Mouse (Mus musculus): ENCODE data around the gene Zfp976. TPM values are rescaled to one million over a fixed set of nuclear protein-coding genes. Genes with fewer than 3 reads are reported as not detected.
A peak's percentile ranks its signal among the peaks of the same experiment; 100 is the strongest.
"Not testable (repeated sequence)": the region's sequence is repeated elsewhere in the genome, so short reads cannot be mapped to it uniquely, and the experiment has no call there.

Zfp976 gene
- polyA plus RNA-seq (2014; fragmentation: Nextera tagmentation; extraction: Ambion mirVana): 1.9 and 2.4 TPM in 2 replicates

GRCm38 (mm10) chr7:42642152-42643115 lies at the start of gene Zfp976:
Gene Zfp976 (minus strand): TSS chr7:42642588.
- 3% methylated on average over 25 of the region's 25 CpGs for WGBS
- H3K36me3 ChIP-seq (ENCODE audit: control insufficient read depth, insufficient read depth, low read length): not testable (repeated sequence)

DNA sequence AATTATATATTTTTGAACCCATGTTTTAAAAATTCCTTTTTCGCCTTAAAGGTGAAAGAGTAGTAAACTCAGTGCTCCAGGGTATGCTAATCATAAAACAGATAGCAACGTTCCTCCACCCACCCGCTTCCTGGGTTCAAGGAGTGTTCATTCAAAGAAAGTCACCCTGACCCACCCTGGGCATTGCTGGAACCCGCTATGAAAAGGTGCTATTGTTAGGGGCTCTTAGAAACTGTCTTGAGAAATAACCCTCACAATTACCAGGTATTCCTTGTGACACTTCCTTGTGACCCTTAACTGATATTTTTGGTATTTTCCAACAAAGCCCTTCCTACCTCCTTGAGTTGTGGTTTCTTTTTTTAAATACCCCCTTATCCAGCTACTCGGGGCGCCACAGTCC lies 37.7 kb upstream of the Zfp976 start:
- not testable (repeated sequence) for H3K4me2 ChIP-seq (ENCODE audit: low read length); H3K4me3 ChIP-seq (ENCODE audit: low read depth, low read length)

More at GRCm38 (mm10) chr7:42642152-42643115, at the start of gene Zfp976:
- not testable (repeated sequence) for H3K27me3 ChIP-seq (replicated peaks; ENCODE audit: control insufficient read depth, insufficient read depth, low read length); H3K27ac ChIP-seq (ENCODE audit: low read depth, low read length); H3K9me3 ChIP-seq (replicated peaks; ENCODE audit: control insufficient read depth, low read length); H3K4me1 ChIP-seq (ENCODE audit: control insufficient read depth, insufficient read depth, low read length)
- ATAC-seq: peak; percentile 99
- Histone ChIP-seq H3K4me2 (ENCODE audit: low read length) (peak within 1 kb of the TSS; percentile 43), H3K4me3 (ENCODE audit: low read depth, low read length) (peak within 1 kb of the TSS; percentile 26), H3K9ac (ENCODE audit: low read length) (peak within 1 kb of the TSS; percentile 26; the same call in 1 of the 2 replicates)
- peak; percentile 86 for DNase-seq (ENCODE audit: low spot score)

DNA sequence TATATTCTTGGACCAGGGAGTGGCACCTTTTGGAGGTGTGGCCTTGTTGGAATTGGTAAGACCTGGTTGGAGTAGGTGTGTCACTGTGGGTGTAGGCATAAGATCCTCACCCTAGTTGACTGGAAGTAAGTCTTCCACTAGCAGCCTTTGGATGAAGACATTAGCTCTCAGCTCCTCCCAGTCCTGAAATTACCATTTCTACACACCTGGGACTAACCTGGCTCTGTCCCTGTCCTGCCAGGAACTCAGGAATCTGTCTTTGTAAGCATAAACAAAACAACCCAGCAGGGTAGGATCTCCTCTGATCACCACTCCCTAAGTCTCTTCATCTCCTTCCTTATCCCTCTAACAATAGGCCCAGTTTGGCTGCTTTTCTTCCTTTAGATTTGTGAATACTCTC lies 37.3 kb upstream of the Zfp976 start:
- H3K4me1 ChIP-seq (ENCODE audit: control insufficient read depth, insufficient read depth, low read length); H3K27me3 ChIP-seq (replicated peaks; ENCODE audit: control insufficient read depth, insufficient read depth, low read length); H3K4me3 ChIP-seq (ENCODE audit: low read depth, low read length); H3K36me3 ChIP-seq (ENCODE audit: control insufficient read depth, insufficient read depth, low read length); DNase-seq (ENCODE audit: low spot score); H3K27ac ChIP-seq (ENCODE audit: low read depth, low read length); H3K9me3 ChIP-seq (replicated peaks; ENCODE audit: control insufficient read depth, low read length); H3K4me2 ChIP-seq (ENCODE audit: low read length); H3K9ac ChIP-seq (ENCODE audit: low read length); ATAC-seq: not testable (repeated sequence)

More for the DNA sequence above, 37.7 kb upstream of the Zfp976 start:
- not testable (repeated sequence) for ATAC-seq; H3K9me3 ChIP-seq (replicated peaks; ENCODE audit: control insufficient read depth, low read length); H3K36me3 ChIP-seq (ENCODE audit: control insufficient read depth, insufficient read depth, low read length); DNase-seq (ENCODE audit: low spot score); H3K27ac ChIP-seq (ENCODE audit: low read depth, low read length); H3K9ac ChIP-seq (ENCODE audit: low read length); H3K27me3 ChIP-seq (replicated peaks; ENCODE audit: control insufficient read depth, insufficient read depth, low read length); H3K4me1 ChIP-seq (ENCODE audit: control insufficient read depth, insufficient read depth, low read length)
- WGBS: 88% methylated on average over 6 of the region's 6 CpGs

GRCm38 (mm10) chr7:42660140-42660539 lies 17.8 kb upstream of the Zfp976 start:
- H3K4me1 ChIP-seq (ENCODE audit: control insufficient read depth, insufficient read depth, low read length); DNase-seq (ENCODE audit: low spot score); H3K4me3 ChIP-seq (ENCODE audit: low read depth, low read length); H3K9ac ChIP-seq (ENCODE audit: low read length); H3K27ac ChIP-seq (ENCODE audit: low read depth, low read length); H3K9me3 ChIP-seq (replicated peaks; ENCODE audit: control insufficient read depth, low read length); H3K27me3 ChIP-seq (replicated peaks; ENCODE audit: control insufficient read depth, insufficient read depth, low read length); H3K4me2 ChIP-seq (ENCODE audit: low read length); H3K36me3 ChIP-seq (ENCODE audit: control insufficient read depth, insufficient read depth, low read length); ATAC-seq: not testable (repeated sequence)
- WGBS: 70% methylated on average over 5 of the region's 5 CpGs

DNA sequence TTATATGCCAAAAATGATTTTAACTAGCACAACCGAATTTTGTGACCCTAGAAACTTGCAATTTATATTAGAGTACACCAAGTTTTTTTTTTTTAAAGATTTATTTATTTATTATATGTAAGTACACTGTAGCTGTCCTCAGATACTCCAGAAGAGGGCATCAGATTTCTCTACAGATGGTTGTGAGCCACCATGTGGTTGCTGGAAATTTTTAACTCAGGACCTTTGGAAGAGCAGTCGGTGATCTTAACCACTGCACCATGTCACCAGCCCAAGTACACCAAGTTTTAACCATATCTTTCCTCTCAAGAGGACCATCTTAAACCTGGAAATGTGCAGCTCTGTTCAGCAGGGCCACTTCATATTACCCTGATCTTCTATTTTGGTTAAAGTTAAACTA lies 12.8 kb upstream of the Zfp976 start:
- not testable (repeated sequence) for H3K4me2 ChIP-seq (ENCODE audit: low read length); H3K4me1 ChIP-seq (ENCODE audit: control insufficient read depth, insufficient read depth, low read length); DNase-seq (ENCODE audit: low spot score); ATAC-seq; H3K27me3 ChIP-seq (replicated peaks; ENCODE audit: control insufficient read depth, insufficient read depth, low read length); H3K36me3 ChIP-seq (ENCODE audit: control insufficient read depth, insufficient read depth, low read length); H3K9ac ChIP-seq (ENCODE audit: low read length); H3K4me3 ChIP-seq (ENCODE audit: low read depth, low read length); H3K9me3 ChIP-seq (replicated peaks; ENCODE audit: control insufficient read depth, low read length); H3K27ac ChIP-seq (ENCODE audit: low read depth, low read length)
- WGBS: 62% methylated on average over 2 of the region's 2 CpGs

DNA sequence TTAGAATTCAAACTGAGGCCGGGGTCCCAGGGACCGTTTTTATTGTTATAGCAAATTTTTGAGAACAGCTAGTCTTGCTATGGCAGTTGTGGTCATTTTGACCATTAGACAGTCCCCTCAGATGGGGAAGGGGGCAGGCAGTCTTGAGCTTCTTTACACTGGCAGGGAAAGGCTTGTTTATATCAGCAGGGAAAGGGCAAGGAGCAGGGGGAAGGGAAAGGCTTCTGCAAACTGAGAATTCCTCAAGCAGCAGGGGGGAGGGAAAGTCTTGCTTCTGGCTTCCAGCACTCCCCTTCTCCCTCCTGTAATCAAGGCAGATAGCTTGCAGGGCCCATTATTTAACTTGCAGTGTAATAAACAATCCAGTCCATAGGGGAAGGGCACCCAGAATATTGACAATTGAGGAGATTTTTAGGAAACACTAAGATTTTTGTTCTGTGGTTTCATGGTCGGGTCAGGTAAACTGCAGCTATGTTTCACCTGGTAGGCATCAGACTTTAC lies 782 bp upstream of the Zfp976 start:
- 13% methylated on average over 3 of the region's 3 CpGs for WGBS
- H3K4me1 ChIP-seq (ENCODE audit: control insufficient read depth, insufficient read depth, low read length); H3K27me3 ChIP-seq (replicated peaks; ENCODE audit: control insufficient read depth, insufficient read depth, low read length); H3K36me3 ChIP-seq (ENCODE audit: control insufficient read depth, insufficient read depth, low read length); H3K27ac ChIP-seq (ENCODE audit: low read depth, low read length); H3K9ac ChIP-seq (ENCODE audit: low read length); ATAC-seq; H3K9me3 ChIP-seq (replicated peaks; ENCODE audit: control insufficient read depth, low read length); DNase-seq (ENCODE audit: low spot score): not testable (repeated sequence)
- peak overlapping the region; percentile 26; the same call in 1 of the 2 replicates for H3K4me3 ChIP-seq (ENCODE audit: low read depth, low read length)
- H3K4me2 ChIP-seq (ENCODE audit: low read length): peak overlapping the region; percentile 43

- not testable (repeated sequence) for H3K4me2 ChIP-seq (ENCODE audit: low read length); H3K27ac ChIP-seq (ENCODE audit: low read depth, low read length); H3K4me1 ChIP-seq (ENCODE audit: control insufficient read depth, insufficient read depth, low read length); H3K27me3 ChIP-seq (replicated peaks; ENCODE audit: control insufficient read depth, insufficient read depth, low read length); H3K36me3 ChIP-seq (ENCODE audit: control insufficient read depth, insufficient read depth, low read length); DNase-seq (ENCODE audit: low spot score); H3K9ac ChIP-seq (ENCODE audit: low read length); H3K9me3 ChIP-seq (replicated peaks; ENCODE audit: control insufficient read depth, low read length); ATAC-seq; H3K4me3 ChIP-seq (ENCODE audit: low read depth, low read length)
Measured at GRCm38 (mm10) chr7:42631031-42631430, 11.4 kb downstream of the Zfp976 start.

DNA sequence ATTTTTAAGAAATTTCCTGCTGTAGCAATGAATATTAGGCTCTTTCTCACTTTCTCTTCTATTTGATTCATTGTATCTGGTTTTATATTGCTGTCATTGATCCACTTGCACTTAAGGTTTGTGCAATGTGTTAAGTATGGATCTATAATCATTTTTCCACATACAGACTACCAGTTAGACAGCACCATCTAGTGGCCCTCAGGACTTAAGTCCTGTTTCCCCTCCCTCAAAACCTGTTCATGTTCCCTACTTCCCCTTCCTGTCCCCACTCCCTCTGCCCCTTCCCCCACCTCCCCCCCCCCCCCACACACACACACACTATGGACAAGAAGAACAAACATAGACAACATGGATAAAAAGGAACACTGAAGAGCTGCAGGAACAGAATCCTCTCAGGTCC lies 46.7 kb downstream of the Zfp976 start:
- H3K9me3 ChIP-seq (replicated peaks; ENCODE audit: control insufficient read depth, low read length); H3K27me3 ChIP-seq (replicated peaks; ENCODE audit: control insufficient read depth, insufficient read depth, low read length); H3K4me1 ChIP-seq (ENCODE audit: control insufficient read depth, insufficient read depth, low read length); H3K9ac ChIP-seq (ENCODE audit: low read length); H3K27ac ChIP-seq (ENCODE audit: low read depth, low read length); ATAC-seq; DNase-seq (ENCODE audit: low spot score); H3K4me3 ChIP-seq (ENCODE audit: low read depth, low read length); H3K4me2 ChIP-seq (ENCODE audit: low read length); H3K36me3 ChIP-seq (ENCODE audit: control insufficient read depth, insufficient read depth, low read length): not testable (repeated sequence)

GRCm38 (mm10) chr7:42592413-42592812 lies 50.0 kb downstream of the Zfp976 start, which contains the start of gene Zfp977:
Gene Zfp977 (minus strand): TSS chr7:42592547.
- H3K27ac ChIP-seq (ENCODE audit: low read depth, low read length); DNase-seq (ENCODE audit: low spot score); H3K36me3 ChIP-seq (ENCODE audit: control insufficient read depth, insufficient read depth, low read length); H3K9ac ChIP-seq (ENCODE audit: low read length); H3K4me3 ChIP-seq (ENCODE audit: low read depth, low read length); ATAC-seq; H3K27me3 ChIP-seq (replicated peaks; ENCODE audit: control insufficient read depth, insufficient read depth, low read length); H3K4me2 ChIP-seq (ENCODE audit: low read length); H3K4me1 ChIP-seq (ENCODE audit: control insufficient read depth, insufficient read depth, low read length); H3K9me3 ChIP-seq (replicated peaks; ENCODE audit: control insufficient read depth, low read length): not testable (repeated sequence)
- 91% methylated on average over 11 of the region's 11 CpGs for WGBS
